Mouse (Mus musculus): ENCODE results near the gene Supt16. TPM values are rescaled to one million over a fixed set of nuclear protein-coding genes. Genes with fewer than 3 reads are reported as not detected.

Supt16 gene
- polyA plus RNA-seq, 1 experiment from 2014 or later: 58.7 TPM

Other genes starting within 250 kb of the Supt16 start
- gene Arhgef40, start 212.7 kb downstream of the Supt16 start, polyA plus RNA-seq (2015; fragmentation: Nextera tagmentation; extraction: Ambion mirVana): 85.7 and 102 TPM in 2 replicates
- gene Tmem253, start 181.8 kb downstream of the Supt16 start, polyA plus RNA-seq (2015; fragmentation: Nextera tagmentation; extraction: Ambion mirVana): 10.1 and 14.2 TPM in 2 replicates
- gene Zfp219, start 176.7 kb downstream of the Supt16 start, polyA plus RNA-seq (2015; fragmentation: Nextera tagmentation; extraction: Ambion mirVana): 30.8 and 32.9 TPM in 2 replicates
- not detected in 2 replicates for gene Olfr221, start 155.0 kb downstream of the Supt16 start, polyA plus RNA-seq (2015; fragmentation: Nextera tagmentation; extraction: Ambion mirVana)
- 570 and 597 TPM in 2 replicates for gene Hnrnpc, start 93.4 kb downstream of the Supt16 start, polyA plus RNA-seq (2015; fragmentation: Nextera tagmentation; extraction: Ambion mirVana)
- 56.4 and 59.0 TPM in 2 replicates for gene Rpgrip1, start 86.7 kb downstream of the Supt16 start, polyA plus RNA-seq (2015; fragmentation: Nextera tagmentation; extraction: Ambion mirVana)
- 28.7 and 30.6 TPM in 2 replicates for gene Chd8, start 60.4 kb upstream of the Supt16 start, polyA plus RNA-seq (2015; fragmentation: Nextera tagmentation; extraction: Ambion mirVana)
- 35.5 and 43.1 TPM in 2 replicates for gene Tox4, start 81.7 kb upstream of the Supt16 start, polyA plus RNA-seq (2015; fragmentation: Nextera tagmentation; extraction: Ambion mirVana)
- gene Rab2b, start 82.1 kb upstream of the Supt16 start, polyA plus RNA-seq (2015; fragmentation: Nextera tagmentation; extraction: Ambion mirVana): 17.3 and 17.4 TPM in 2 replicates
- 44.3 and 45.0 TPM in 2 replicates for gene Mettl3, start 107.7 kb upstream of the Supt16 start, polyA plus RNA-seq (2015; fragmentation: Nextera tagmentation; extraction: Ambion mirVana)
- 10.1 and 10.8 TPM in 2 replicates for gene Sall2, start 131.3 kb upstream of the Supt16 start, polyA plus RNA-seq (2015; fragmentation: Nextera tagmentation; extraction: Ambion mirVana)
- gene Olfr1513, start 159.0 kb upstream of the Supt16 start, polyA plus RNA-seq (2015; fragmentation: Nextera tagmentation; extraction: Ambion mirVana): not detected in 2 replicates
- gene Olfr1512, start 181.8 kb upstream of the Supt16 start, polyA plus RNA-seq (2015; fragmentation: Nextera tagmentation; extraction: Ambion mirVana): not detected in 2 replicates
- not detected in 2 replicates for gene Olfr1511, start 200.0 kb upstream of the Supt16 start, polyA plus RNA-seq (2015; fragmentation: Nextera tagmentation; extraction: Ambion mirVana)
- gene Olfr1510, start 217.0 kb upstream of the Supt16 start, polyA plus RNA-seq (2015; fragmentation: Nextera tagmentation; extraction: Ambion mirVana): not detected in 2 replicates
- not detected in 2 replicates for gene Olfr1509, start 245.6 kb upstream of the Supt16 start, polyA plus RNA-seq (2015; fragmentation: Nextera tagmentation; extraction: Ambion mirVana)

Data from stomach, embryonic 15.5 days (tissue).